Mouse (Mus musculus): Measurements from ENCODE around the gene Trim11. TPM values are rescaled to one million over a fixed set of nuclear protein-coding genes. Genes with fewer than 3 reads are reported as not detected.
A peak's percentile ranks its signal among the peaks of the same experiment; 100 is the strongest.
"Not testable (repeated sequence)": the region's sequence is repeated elsewhere in the genome, so short reads cannot be mapped to it uniquely, and the experiment has no call there.

Gene Trim11
- polyA plus RNA-seq, 1 experiment from 2014 or later: 8.9 TPM

GRCm38 (mm10) chr11:58948542-58949479, 29.1 kb upstream of the Trim11 start, which contains the start of gene Hist3h2ba:
TSS of gene Hist3h2ba (plus strand) at chr11:58948920.
- Histone ChIP-seq H3K4me1 (replicated peaks) (peaks cover 39% of the 10 kb centered on the region), H3K27ac (peak within 1 kb of the TSS; percentile 77), H3K27me3 (peaks cover 81% of the 10 kb centered on the region), H3K4me2 (peak within 1 kb of the TSS; percentile 77), H3K9me3 (replicated peaks) (no peaks in the 10 kb centered on the region), H3K36me3 (no peaks in the 10 kb centered on the region), H3K9ac (peak within 1 kb of the TSS; percentile 74), H3K4me3 (replicated peaks) (peak within 1 kb of the TSS; percentile 59)
- WGBS (ENCODE audit: insufficient replicate concordance): 1% methylated on average over 48 of the region's 48 CpGs
- no peak for DNase-seq
- ATAC-seq (ENCODE audit: low read depth): peak; percentile 76

DNA sequence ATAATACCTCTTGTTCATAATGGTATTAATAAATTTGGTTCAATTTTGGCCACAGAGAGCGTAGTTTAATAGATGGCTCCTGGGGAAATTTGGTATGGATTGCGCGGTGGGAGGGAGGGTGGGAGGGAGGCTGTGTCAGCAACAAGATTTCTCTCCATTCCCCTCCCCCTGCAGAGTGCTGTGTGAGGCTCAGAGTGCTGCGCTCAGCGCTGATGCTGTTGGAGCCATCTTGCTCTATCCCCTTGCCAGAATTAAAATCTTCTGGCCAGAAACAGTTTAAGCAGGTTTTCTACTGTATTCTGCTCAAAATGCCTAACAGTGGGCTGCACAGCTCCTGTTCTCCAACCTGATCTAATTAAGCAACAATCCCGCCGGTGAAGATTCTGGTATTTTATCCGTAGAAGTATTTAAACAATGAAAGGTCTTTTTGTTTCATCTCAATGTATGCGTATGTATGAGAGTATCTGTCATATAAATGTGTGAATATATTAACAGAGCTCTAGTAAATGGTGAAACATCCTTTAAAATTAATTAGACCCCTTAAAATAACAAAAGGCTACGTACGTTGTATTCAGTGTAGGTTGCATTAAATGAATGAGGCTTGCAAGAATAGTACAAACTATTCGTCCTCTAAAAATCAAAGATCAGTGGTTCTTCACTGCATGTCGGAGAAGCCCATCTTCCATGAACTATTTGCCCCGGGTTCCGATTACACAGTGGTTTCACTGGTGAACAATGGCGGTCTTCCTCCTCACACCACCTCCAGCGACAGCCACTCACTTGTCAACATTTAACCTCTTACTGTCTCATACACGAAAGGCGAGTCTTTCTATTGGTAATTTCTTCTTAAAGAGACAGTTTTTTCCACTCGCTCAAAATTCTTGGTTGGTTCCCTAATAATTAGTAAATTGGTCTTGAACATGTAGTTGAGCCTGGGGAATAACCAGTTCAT, 28.1 kb upstream of the Trim11 start:
- Histone ChIP-seq H3K27ac (peak overlapping the region; percentile 77), H3K4me2 (peak overlapping the region; percentile 77), H3K9me3 (replicated peaks) (no peaks in the 10 kb centered on the region), H3K4me3 (replicated peaks) (peak overlapping the region; percentile 59), H3K4me1 (replicated peaks) (peaks cover 40% of the 10 kb centered on the region), H3K27me3 (peaks cover 72% of the 10 kb centered on the region), H3K36me3 (no peaks in the 10 kb centered on the region), H3K9ac (peak overlapping the region; percentile 74)
- ATAC-seq (ENCODE audit: low read depth): no peak
- WGBS (ENCODE audit: insufficient replicate concordance): 20% methylated on average over 20 of the region's 20 CpGs
- no peak for DNase-seq

DNA sequence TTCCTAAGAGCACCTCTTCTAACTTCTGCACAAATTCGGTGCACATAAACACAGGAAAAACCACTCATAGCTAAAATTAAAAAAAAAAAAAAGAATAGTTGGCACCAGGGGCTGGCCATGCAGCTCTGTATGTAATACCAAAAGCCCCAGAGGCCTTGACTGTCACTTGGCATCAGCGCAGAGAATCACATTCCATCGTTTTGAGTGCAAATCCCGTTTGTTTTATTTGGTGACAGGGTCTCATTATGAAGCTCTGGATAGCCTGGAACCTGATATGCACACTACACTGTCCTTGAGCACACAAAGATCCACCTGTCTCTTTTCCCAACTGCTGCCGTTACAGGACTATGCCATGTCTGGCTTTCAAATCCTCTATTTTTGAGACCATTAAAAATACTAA, 26.7 kb upstream of the Trim11 start:
- no peak overlapping the region for H3K9ac ChIP-seq
- ATAC-seq (ENCODE audit: low read depth) (no peak), DNase-seq (no peak)
- H3K4me3 ChIP-seq (replicated peaks): no peak overlapping the region
- 78% methylated on average over 5 of the region's 5 CpGs for WGBS (ENCODE audit: insufficient replicate concordance)
- H3K27ac ChIP-seq: no peak overlapping the region
- no peaks in the 10 kb centered on the region for H3K36me3 ChIP-seq
- H3K4me1 ChIP-seq (replicated peaks): peaks cover 46% of the 10 kb centered on the region
- H3K27me3 ChIP-seq: peaks cover 57% of the 10 kb centered on the region
- H3K4me2 ChIP-seq: no peak overlapping the region
- no peaks in the 10 kb centered on the region for H3K9me3 ChIP-seq (replicated peaks)

GRCm38 (mm10) chr11:58953351-58954169, 24.3 kb upstream of the Trim11 start:
- under 1% methylated on average over 33 of the region's 33 CpGs for WGBS (ENCODE audit: insufficient replicate concordance)

GRCm38 (mm10) chr11:58954170-58954419, 23.8 kb upstream of the Trim11 start:
- ATAC-seq (ENCODE audit: low read depth); DNase-seq: not testable (repeated sequence)
- under 1% methylated on average over 17 of the region's 17 CpGs for WGBS (ENCODE audit: insufficient replicate concordance)

More at GRCm38 (mm10) chr11:58953351-58954169, 24.3 kb upstream of the Trim11 start:
- peak overlapping the region; percentile 100 for H3K27ac ChIP-seq
- ATAC-seq (ENCODE audit: low read depth): peak; percentile 32
- H3K36me3 ChIP-seq: peaks cover 23% of the 10 kb centered on the region
- peak overlapping the region; percentile 93 for H3K4me3 ChIP-seq (replicated peaks)
- peak overlapping the region; percentile 95 for H3K4me2 ChIP-seq
- no peak for DNase-seq
- H3K27me3 ChIP-seq: peaks cover 34% of the 10 kb centered on the region
- peaks cover 58% of the 10 kb centered on the region for H3K4me1 ChIP-seq (replicated peaks)
- H3K9ac ChIP-seq: peak overlapping the region; percentile 91
- H3K9me3 ChIP-seq (replicated peaks): no peaks in the 10 kb centered on the region

GRCm38 (mm10) chr11:58954420-58955142, 23.3 kb upstream of the Trim11 start, which contains the start of the genes Hist3h2a and Trim17:
TSS of gene Hist3h2a (plus strand) at chr11:58954685.
TSS of gene Trim17 (plus strand) at chr11:58954685.
- Histone ChIP-seq H3K4me2 (peak within 1 kb of the TSS; percentile 95), H3K4me1 (replicated peaks) (peaks cover 58% of the 10 kb centered on the region), H3K9me3 (replicated peaks) (no peaks in the 10 kb centered on the region), H3K27ac (peak within 1 kb of the TSS; percentile 100), H3K9ac (peak within 1 kb of the TSS; percentile 99), H3K27me3 (peaks cover 24% of the 10 kb centered on the region), H3K4me3 (replicated peaks) (peak within 1 kb of the TSS; percentile 93), H3K36me3 (peaks cover 23% of the 10 kb centered on the region)
- under 1% methylated on average over 49 of the region's 49 CpGs for WGBS (ENCODE audit: insufficient replicate concordance)
- DNase-seq (peak; percentile 88), ATAC-seq (ENCODE audit: low read depth) (peak; percentile 85)

More at GRCm38 (mm10) chr11:58954170-58954419, 23.8 kb upstream of the Trim11 start:
- Histone ChIP-seq H3K4me3 (replicated peaks) (peak overlapping the region; percentile 93), H3K4me1 (replicated peaks) (peaks cover 58% of the 10 kb centered on the region), H3K27ac (peak overlapping the region; percentile 100), H3K27me3 (peaks cover 29% of the 10 kb centered on the region), H3K4me2 (peak overlapping the region; percentile 95), H3K36me3 (peaks cover 23% of the 10 kb centered on the region), H3K9ac (peak overlapping the region; percentile 91)
- H3K9me3 ChIP-seq (replicated peaks): not testable (repeated sequence)

DNA sequence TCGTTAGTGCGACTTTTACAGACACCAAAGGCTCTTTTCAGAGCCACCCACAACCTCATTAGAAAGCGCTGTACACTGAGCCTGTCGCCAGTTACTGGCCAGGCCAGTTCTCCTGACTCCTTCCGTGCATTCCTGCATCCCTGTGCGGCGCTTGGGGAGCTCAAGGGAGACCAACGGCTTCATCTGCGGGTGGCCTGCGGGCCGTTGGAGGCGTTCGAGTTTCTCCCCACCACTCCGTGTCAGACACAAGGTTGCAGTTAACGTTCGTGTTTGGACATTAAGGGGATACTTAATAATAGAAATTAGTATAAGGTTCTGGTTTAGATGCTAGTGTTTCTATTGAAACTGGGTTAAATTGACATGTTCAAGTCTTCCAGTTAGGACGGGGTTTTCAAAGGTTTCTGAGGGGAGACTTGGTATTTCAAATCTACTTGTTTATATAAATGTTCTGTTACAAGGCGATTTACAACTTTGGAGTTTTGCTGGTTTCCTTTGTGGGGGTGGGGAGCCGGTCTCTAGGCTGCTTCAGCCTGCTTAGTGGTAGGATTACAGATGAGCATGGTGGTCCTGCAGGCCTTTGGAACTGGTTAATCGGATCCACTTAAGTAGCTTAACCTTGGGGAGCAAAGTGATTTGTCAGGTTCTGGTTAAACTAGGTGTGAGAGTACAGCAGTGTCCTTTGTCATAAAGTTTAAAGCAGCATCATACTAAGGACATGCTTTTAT, 22.6 kb upstream of the Trim11 start:
- ATAC-seq (ENCODE audit: low read depth) (peak; percentile 16), DNase-seq (no peak)
- Histone ChIP-seq H3K27me3 (peaks cover 17% of the 10 kb centered on the region), H3K9me3 (replicated peaks) (no peaks in the 10 kb centered on the region), H3K36me3 (peaks cover 23% of the 10 kb centered on the region), H3K9ac (peak overlapping the region; percentile 99), H3K4me1 (replicated peaks) (peaks cover 55% of the 10 kb centered on the region), H3K4me3 (replicated peaks) (peak overlapping the region; percentile 93), H3K27ac (peak overlapping the region; percentile 100), H3K4me2 (peak overlapping the region; percentile 95)
- under 1% methylated on average over 20 of the region's 20 CpGs for WGBS (ENCODE audit: insufficient replicate concordance)

DNA sequence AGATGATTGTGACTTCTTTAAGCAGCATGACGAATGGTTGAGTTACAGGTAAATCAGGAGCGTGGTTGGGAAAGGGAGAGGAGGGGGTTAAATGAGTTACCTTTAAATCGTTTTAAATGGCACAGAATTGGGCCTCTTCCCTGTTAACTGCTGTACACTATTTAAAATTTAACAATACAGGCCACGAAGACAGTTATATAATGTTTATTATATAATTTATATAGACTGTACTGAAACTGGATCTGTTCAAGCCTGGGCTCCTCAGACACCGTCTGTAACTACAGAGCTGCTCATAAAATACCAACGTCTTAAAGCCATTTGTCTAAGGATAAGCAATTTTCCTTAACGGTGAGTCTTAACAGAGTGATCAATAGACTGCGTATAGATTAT, 22.0 kb upstream of the Trim11 start:
- DNase-seq (no peak), ATAC-seq (ENCODE audit: low read depth) (no peak)
- 35% methylated on average over 8 of the region's 8 CpGs for WGBS (ENCODE audit: insufficient replicate concordance)

DNA sequence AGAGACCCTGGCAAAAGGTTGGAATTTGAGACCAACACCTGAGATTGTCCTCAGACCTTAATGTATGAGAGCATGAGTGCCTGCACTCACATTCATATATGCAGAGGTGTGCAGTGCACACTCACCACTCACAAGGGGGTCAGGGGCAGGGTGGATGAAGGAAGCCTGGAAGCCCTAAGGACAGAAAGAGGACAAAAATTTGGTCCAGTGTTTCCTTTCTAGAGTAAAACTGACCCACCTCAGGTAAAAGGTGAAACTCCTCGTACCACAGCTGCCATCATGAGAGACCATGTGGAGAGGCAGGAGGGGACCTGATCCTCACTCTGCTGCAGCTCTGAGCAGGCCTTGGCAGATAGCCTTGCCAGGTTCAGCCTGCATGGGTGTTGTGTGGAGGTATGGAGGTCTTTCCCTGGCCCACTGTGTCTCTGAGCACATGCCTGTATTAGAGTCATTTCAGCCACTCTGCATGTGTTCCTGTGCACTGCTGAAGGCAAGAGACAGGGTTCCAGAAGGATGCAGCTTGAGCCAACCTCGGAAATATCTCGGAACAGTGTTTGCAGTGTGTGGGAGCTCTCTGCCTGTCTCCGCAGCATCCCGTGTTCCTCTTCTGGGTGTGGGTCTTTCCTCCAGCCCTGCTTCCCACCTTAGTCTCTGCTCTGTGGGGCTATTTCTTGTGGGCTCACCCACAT, 20.5 kb upstream of the Trim11 start:
- no peak for DNase-seq
- Histone ChIP-seq H3K27me3 (peaks cover 16% of the 10 kb centered on the region), H3K9ac (peak overlapping the region; percentile 99), H3K27ac (peak overlapping the region; percentile 100), H3K4me3 (replicated peaks) (peak overlapping the region; percentile 93), H3K36me3 (peaks cover 23% of the 10 kb centered on the region), H3K4me1 (replicated peaks) (peaks cover 60% of the 10 kb centered on the region), H3K9me3 (replicated peaks) (peaks cover 10% of the 10 kb centered on the region), H3K4me2 (peak overlapping the region; percentile 95)
- no peak for ATAC-seq (ENCODE audit: low read depth)
- 78% methylated on average over 5 of the region's 5 CpGs for WGBS (ENCODE audit: insufficient replicate concordance)

More for the DNA sequence above, 22.0 kb upstream of the Trim11 start:
- Histone ChIP-seq H3K4me2 (peak overlapping the region; percentile 95), H3K9ac (peak overlapping the region; percentile 99), H3K4me1 (replicated peaks) (peaks cover 55% of the 10 kb centered on the region), H3K4me3 (replicated peaks) (peak overlapping the region; percentile 93), H3K27me3 (peaks cover 12% of the 10 kb centered on the region), H3K9me3 (replicated peaks) (no peaks in the 10 kb centered on the region), H3K36me3 (peaks cover 23% of the 10 kb centered on the region), H3K27ac (peak overlapping the region; percentile 100)
